ENCODE assay signal across 18 mouse cellular contexts in the genomic region with DNA sequence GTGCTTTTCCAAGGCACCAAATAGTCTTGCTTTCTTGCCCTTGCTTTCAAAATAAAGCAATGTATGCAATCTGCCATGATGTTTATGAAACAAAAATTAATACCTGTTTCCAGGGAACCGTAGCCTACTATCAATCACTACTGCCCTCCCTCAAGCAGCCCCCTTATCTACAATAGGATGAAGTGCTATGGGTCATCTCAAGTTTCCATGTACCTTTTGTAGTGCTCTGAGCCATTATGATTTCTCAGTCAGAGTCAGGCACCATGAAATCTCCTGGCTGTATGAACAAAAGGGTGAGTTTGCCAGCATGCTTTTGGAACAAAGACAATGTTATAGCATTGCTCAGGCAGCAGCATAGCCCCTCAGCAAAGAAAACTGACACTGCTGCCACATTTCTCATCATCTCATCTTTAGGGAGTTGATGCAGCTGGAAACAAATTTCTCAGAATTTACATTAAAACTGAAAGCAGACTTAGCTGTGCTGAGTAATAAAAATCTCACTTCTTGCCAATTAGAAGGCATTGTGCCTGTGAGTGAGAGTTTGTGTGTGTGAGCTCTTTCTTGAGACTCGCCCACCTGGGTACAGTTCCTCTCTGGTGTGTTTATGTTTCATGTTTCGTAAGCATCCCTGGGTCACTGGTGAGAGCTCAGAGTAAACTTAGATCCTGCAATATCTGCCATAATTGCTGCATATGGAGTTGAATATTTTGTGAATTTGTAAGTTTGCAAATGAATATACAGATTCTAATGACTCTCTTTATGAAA. TPM values are rescaled to one million over a fixed set of nuclear protein-coding genes. Genes with fewer than 3 reads are reported as not detected.
DNase-seq lines count a peak whose midpoint lies in the region; ATAC-seq lines count a peak whose summit lies in the region.
"Had no signal": no experiment of that assay in that cellular context is flagged by ENCODE, and none has a peak within 500 bp of the region (broad histone marks: within the 10 kb centered on the region; RNA-seq: fewer than 3 reads in every experiment).

No protein-coding gene starts in this region.

- H3K4me1 ChIP-seq in hindbrain, embryonic 10.5 days (replicated peaks) = peaks cover 24% of the 10 kb centered on the region
- H3K4me1 ChIP-seq in hindbrain, embryonic 12.5 days = peaks cover 6% of the 10 kb centered on the region
- peaks cover 4% of the 10 kb centered on the region for H3K4me1 ChIP-seq in midbrain, embryonic 16.5 days (ENCODE audit: control insufficient read depth, insufficient read depth, low read length)
- H3K4me1 ChIP-seq: limb, embryonic 15.5 days had no signal

- no peak overlapping the region for H3K9ac ChIP-seq in hindbrain, embryonic 12.5 days
- H3K9ac ChIP-seq in midbrain, embryonic 16.5 days (ENCODE audit: low read depth, low read length) = no peak overlapping the region
- H3K9ac ChIP-seq: limb, embryonic 15.5 days; liver, postnatal 0 days had no signal

- no peaks in the 10 kb centered on the region for H3K9me3 ChIP-seq in hindbrain, embryonic 10.5 days
- no peaks in the 10 kb centered on the region for H3K9me3 ChIP-seq in hindbrain, embryonic 12.5 days (replicated peaks)
- no peaks in the 10 kb centered on the region for H3K9me3 ChIP-seq in midbrain, embryonic 16.5 days (replicated peaks; ENCODE audit: control insufficient read depth, low read length, poor library complexity, severe bottlenecking)
- H3K9me3 ChIP-seq: limb, embryonic 15.5 days had no signal

- H3K36me3 ChIP-seq in hindbrain, embryonic 10.5 days = no peaks in the 10 kb centered on the region
- H3K36me3 ChIP-seq in hindbrain, embryonic 12.5 days = no peaks in the 10 kb centered on the region
- no peaks in the 10 kb centered on the region for H3K36me3 ChIP-seq in midbrain, embryonic 16.5 days (ENCODE audit: control insufficient read depth, insufficient read depth, low read length)
- H3K36me3 ChIP-seq: limb, embryonic 15.5 days had no signal

- ATAC-seq in hindbrain, embryonic 12.5 days (ENCODE audit: low FRiP score) = no peak
- ATAC-seq in midbrain, embryonic 16.5 days = no peak
- ATAC-seq: liver, postnatal 0 days had no signal

- H3K27me3 ChIP-seq in hindbrain, embryonic 10.5 days (ENCODE audit: insufficient read depth, poor library complexity, severe bottlenecking) = no peaks in the 10 kb centered on the region
- H3K27me3 ChIP-seq in hindbrain, embryonic 12.5 days = no peaks in the 10 kb centered on the region
- H3K27me3 ChIP-seq in midbrain, embryonic 16.5 days (ENCODE audit: control insufficient read depth, insufficient read depth, low read depth, low read length) = no peaks in the 10 kb centered on the region
- H3K27me3 ChIP-seq: limb, embryonic 15.5 days had no signal

- WGBS in hindbrain, embryonic 10.5 days = 43% methylated on average over 3 of the region's 3 CpGs
- WGBS in hindbrain, embryonic 12.5 days = 39% methylated on average over 3 of the region's 3 CpGs
- WGBS in midbrain, embryonic 16.5 days = 36% methylated on average over 3 of the region's 3 CpGs

- H3K4me2 ChIP-seq in hindbrain, embryonic 12.5 days (replicated peaks) = no peak overlapping the region
- no peak overlapping the region for H3K4me2 ChIP-seq in midbrain, embryonic 16.5 days (ENCODE audit: low read length)
- H3K4me2 ChIP-seq: heart, embryonic 11.5 days; limb, embryonic 15.5 days had no signal

- DNase-seq in hindbrain, embryonic 10.5 days (ENCODE audit: low spot score) = peak; percentile 13
- DNase-seq in Muller cell, postnatal 12 days (ENCODE audit: inconsistent ontology term) = peak; percentile 15
- peak; percentile 12 for DNase-seq in embryo, embryonic 9.5 days (ENCODE audit: extremely low spot score)
- DNase-seq in heart, adult 11 months = no peak
- DNase-seq in kidney, adult 18-20 months = no peak
- DNase-seq: adrenal gland, postnatal 14 days; cerebellum, postnatal 36 days; gastrocnemius, postnatal 36 days; heart, postnatal 4 days; kidney, adult 11 months; kidney, postnatal 36 days; liver, postnatal 0 days; lung, postnatal 4 days; right cerebral cortex, postnatal 25 days had no signal

- H3K4me3 ChIP-seq in hindbrain, embryonic 10.5 days = no peak overlapping the region
- H3K4me3 ChIP-seq in hindbrain, embryonic 12.5 days = no peak overlapping the region
- H3K4me3 ChIP-seq in midbrain, embryonic 16.5 days (ENCODE audit: low read depth, low read length) = no peak overlapping the region
- H3K4me3 ChIP-seq: limb, embryonic 15.5 days had no signal

- H3K27ac ChIP-seq in hindbrain, embryonic 10.5 days = peak overlapping the region; percentile 19; the same call in 1 of the 2 replicates
- no peak overlapping the region for H3K27ac ChIP-seq in hindbrain, embryonic 12.5 days
- peak overlapping the region; percentile 17; the same call in 1 of the 2 replicates for H3K27ac ChIP-seq in midbrain, embryonic 16.5 days (ENCODE audit: low read length)
- H3K27ac ChIP-seq: limb, embryonic 15.5 days had no signal

RNA-seq across cellular contexts. Expression of a gene that starts 43.4 kb away (rescaled TPM):
- not detected in 2 replicates for polyA plus RNA-seq in hindbrain, embryonic 10.5 days (2016; fragmentation: Nextera tagmentation; extraction: Ambion mirVana)
- polyA plus RNA-seq in hindbrain, embryonic 12.5 days (2016; fragmentation: Nextera tagmentation; extraction: Ambion mirVana) = not detected in 2 replicates
- not detected in 2 replicates for polyA plus RNA-seq in midbrain, embryonic 16.5 days (2015; fragmentation: Nextera tagmentation; extraction: Ambion mirVana)
- polyA plus RNA-seq: heart, embryonic 11.5 days; limb, embryonic 15.5 days; liver, postnatal 0 days had no signal

Comparison
In these comparisons a context has a peak if more than half of its experiments do, and no peak if none do; other contexts are left out.
1. DNase-seq: peak in hindbrain, embryonic 10.5 days (single experiment), Muller cell, postnatal 12 days (single experiment) and embryo, embryonic 9.5 days (single experiment); none in heart, adult 11 months (single experiment) and kidney, adult 18-20 months (single experiment).